Mouse (Mus musculus): Measurements from ENCODE around the gene Eml2. TPM values are rescaled to one million over a fixed set of nuclear protein-coding genes. Genes with fewer than 3 reads are reported as not detected.

The Eml2 gene
- polyA plus RNA-seq, 1 experiment from 2014 or later = 23.5 TPM

DNA sequence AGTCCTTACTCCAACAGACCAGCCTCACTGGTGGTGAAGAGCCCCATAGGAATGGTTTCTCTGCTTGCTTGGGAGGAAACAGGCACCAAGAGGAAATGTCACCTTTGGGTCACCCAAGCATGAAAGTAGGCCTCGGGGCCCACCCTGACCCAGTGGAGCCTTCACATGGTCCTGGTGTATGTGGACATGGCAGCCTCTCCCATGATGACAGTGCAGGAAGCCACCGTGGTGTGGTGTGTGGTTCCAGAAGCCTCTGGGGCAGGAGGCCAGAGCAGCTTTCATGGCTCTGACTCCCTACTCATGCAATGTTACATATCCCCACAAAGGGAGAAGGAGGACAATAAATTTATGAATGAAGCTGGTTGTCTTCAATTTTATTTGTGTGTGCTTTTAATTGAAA, 71.3 kb downstream of the Eml2 start:
- H3K9ac ChIP-seq (ENCODE audit: low read length) = no peak overlapping the region
- ATAC-seq (replicated peaks; ENCODE audit: extremely low read depth, insufficient read depth, low FRiP score) = no peak
- H3K27me3 ChIP-seq (ENCODE audit: control insufficient read depth, insufficient read depth, low read length) = no peaks in the 10 kb centered on the region
- no peaks in the 10 kb centered on the region for H3K9me3 ChIP-seq (replicated peaks; ENCODE audit: control insufficient read depth, low read length)
- H3K4me3 ChIP-seq (ENCODE audit: low read length) = no peak overlapping the region
- 90% methylated on average over 2 of the region's 2 CpGs for WGBS
- peaks cover 12% of the 10 kb centered on the region for H3K36me3 ChIP-seq (ENCODE audit: control insufficient read depth, insufficient read depth)
- no peak overlapping the region for H3K4me2 ChIP-seq (ENCODE audit: low read depth, low read length)
- H3K27ac ChIP-seq (ENCODE audit: low read length) = no peak overlapping the region
- no peaks in the 10 kb centered on the region for H3K4me1 ChIP-seq (ENCODE audit: control insufficient read depth, insufficient read depth, low read length)

DNA sequence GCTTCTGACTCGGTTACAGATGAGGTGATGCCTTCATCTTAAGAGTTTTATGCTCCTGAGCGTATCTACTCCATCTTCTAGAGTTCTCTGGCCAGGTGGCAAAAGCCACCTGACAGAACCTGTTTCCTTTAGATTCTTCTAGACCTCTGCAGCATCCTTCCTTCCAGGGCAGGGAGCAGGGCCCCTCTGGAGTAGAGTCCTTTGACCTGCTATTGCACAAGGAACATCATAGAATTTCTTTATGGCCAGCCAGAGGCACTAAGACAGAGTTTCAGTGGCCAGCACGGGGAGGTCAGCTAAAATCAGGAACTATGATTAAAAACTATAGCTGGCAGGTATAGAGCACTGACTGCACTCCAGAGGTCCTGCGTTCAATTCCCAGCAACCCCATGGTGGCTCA, 75.9 kb downstream of the Eml2 start:
- WGBS = 82% methylated on average over 4 of the region's 4 CpGs
- H3K9ac ChIP-seq (ENCODE audit: low read length) = no peak overlapping the region
- H3K27ac ChIP-seq (ENCODE audit: low read length) = no peak overlapping the region
- peaks cover 15% of the 10 kb centered on the region for H3K36me3 ChIP-seq (ENCODE audit: control insufficient read depth, insufficient read depth)
- no peak overlapping the region for H3K4me2 ChIP-seq (ENCODE audit: low read depth, low read length)
- no peak for ATAC-seq (replicated peaks; ENCODE audit: extremely low read depth, insufficient read depth, low FRiP score)
- no peaks in the 10 kb centered on the region for H3K27me3 ChIP-seq (ENCODE audit: control insufficient read depth, insufficient read depth, low read length)
- peaks cover 1% of the 10 kb centered on the region; the same call in 1 of the 2 replicates for H3K4me1 ChIP-seq (ENCODE audit: control insufficient read depth, insufficient read depth, low read length)
- H3K9me3 ChIP-seq (replicated peaks; ENCODE audit: control insufficient read depth, low read length) = no peaks in the 10 kb centered on the region
- H3K4me3 ChIP-seq (ENCODE audit: low read length) = no peak overlapping the region

DNA sequence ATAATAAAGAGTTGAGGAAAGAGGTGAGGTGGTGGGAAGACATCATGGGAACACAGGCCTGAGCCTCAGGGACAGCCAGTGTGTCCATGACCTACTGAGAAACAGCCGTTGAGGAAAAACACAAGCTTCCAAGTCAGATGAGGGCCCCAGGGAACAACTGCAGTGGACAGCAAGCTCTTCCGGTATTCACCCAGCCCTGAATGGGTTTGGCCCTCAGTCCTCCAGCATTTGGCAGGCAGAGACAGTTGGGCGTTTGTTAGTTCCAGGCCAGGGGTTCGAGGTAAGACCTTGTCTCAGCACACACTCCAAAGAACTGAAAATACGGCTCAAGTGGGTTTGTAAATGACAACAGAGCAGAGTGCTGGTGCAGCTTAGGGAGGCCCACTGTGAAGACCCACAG, 77.2 kb downstream of the Eml2 start:
- no peak overlapping the region for H3K9ac ChIP-seq (ENCODE audit: low read length)
- no peak overlapping the region for H3K4me2 ChIP-seq (ENCODE audit: low read depth, low read length)
- H3K27me3 ChIP-seq (ENCODE audit: control insufficient read depth, insufficient read depth, low read length) = no peaks in the 10 kb centered on the region
- WGBS = 53% methylated on average over 5 of the region's 5 CpGs
- peaks cover 26% of the 10 kb centered on the region for H3K36me3 ChIP-seq (ENCODE audit: control insufficient read depth, insufficient read depth)
- H3K9me3 ChIP-seq (replicated peaks; ENCODE audit: control insufficient read depth, low read length) = no peaks in the 10 kb centered on the region
- no peak overlapping the region for H3K4me3 ChIP-seq (ENCODE audit: low read length)
- ATAC-seq (replicated peaks; ENCODE audit: extremely low read depth, insufficient read depth, low FRiP score) = no peak
- no peak overlapping the region for H3K27ac ChIP-seq (ENCODE audit: low read length)
- peaks cover 6% of the 10 kb centered on the region; the same call in 1 of the 2 replicates for H3K4me1 ChIP-seq (ENCODE audit: control insufficient read depth, insufficient read depth, low read length)

DNA sequence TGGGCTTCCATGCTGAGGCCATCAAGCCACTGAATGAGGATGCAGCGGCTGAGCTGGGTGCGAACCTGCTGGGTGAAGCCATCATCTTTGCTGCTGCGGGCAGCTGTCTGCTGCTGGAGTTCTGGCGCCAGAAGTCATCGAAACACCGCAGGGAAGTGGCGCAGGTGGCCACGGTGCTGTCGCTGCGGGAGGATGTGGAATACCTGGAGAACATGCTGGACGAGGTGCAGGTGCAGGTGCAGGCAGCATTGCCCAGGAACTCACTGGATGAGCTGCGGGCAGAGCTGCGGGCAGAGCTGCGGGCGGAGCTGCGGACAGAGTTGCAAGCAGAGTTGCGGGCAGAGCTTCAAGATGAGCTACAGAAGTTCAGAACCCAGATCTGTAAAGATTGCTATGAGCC, 79.2 kb downstream of the Eml2 start:
- Histone ChIP-seq H3K4me2 (ENCODE audit: low read depth, low read length) (no peak overlapping the region), H3K9ac (ENCODE audit: low read length) (no peak overlapping the region), H3K27ac (ENCODE audit: low read length) (no peak overlapping the region), H3K9me3 (replicated peaks; ENCODE audit: control insufficient read depth, low read length) (no peaks in the 10 kb centered on the region), H3K4me3 (ENCODE audit: low read length) (no peak overlapping the region), H3K4me1 (ENCODE audit: control insufficient read depth, insufficient read depth, low read length) (peaks cover 6% of the 10 kb centered on the region; the same call in 1 of the 2 replicates), H3K27me3 (ENCODE audit: control insufficient read depth, insufficient read depth, low read length) (no peaks in the 10 kb centered on the region), H3K36me3 (ENCODE audit: control insufficient read depth, insufficient read depth) (peaks cover 44% of the 10 kb centered on the region)
- ATAC-seq (replicated peaks; ENCODE audit: extremely low read depth, insufficient read depth, low FRiP score) = no peak
- 83% methylated on average over 17 of the region's 17 CpGs for WGBS

MicroRNAs within 50 kb of the gene (microRNA counts, 519-probe panel; counts per million panel counts)
- microRNA mmu-miR-330 = 1,959 counts per million, percentile 20 among the panel's probes with 10 or more counts

Small RNA genes within 50 kb of the gene (microRNA-seq; reads per million reads assigned to microRNA genes)
- gene Mir330 = 368 reads per million, percentile 70 among the genes with 10 or more reads in this experiment

Other genes with a start within 250 kb of the Eml2 start
- not detected in 2 replicates for gene Nanos2, start 189.0 kb upstream of the Eml2 start, polyA plus RNA-seq (2015; fragmentation: Nextera tagmentation; extraction: Ambion mirVana)
- 1.8 and 1.9 TPM in 2 replicates for gene Mypop, start 185.2 kb upstream of the Eml2 start, polyA plus RNA-seq (2015; fragmentation: Nextera tagmentation; extraction: Ambion mirVana)
- 12.5 and 12.7 TPM in 2 replicates for gene Irf2bp1, start 172.4 kb upstream of the Eml2 start, polyA plus RNA-seq (2015; fragmentation: Nextera tagmentation; extraction: Ambion mirVana)
- 0.17 and 0.37 TPM in 2 replicates for gene Foxa3, start 152.9 kb upstream of the Eml2 start, polyA plus RNA-seq (2015; fragmentation: Nextera tagmentation; extraction: Ambion mirVana)
- 25.3 and 25.6 TPM in 2 replicates for gene Sympk, start 152.0 kb upstream of the Eml2 start, polyA plus RNA-seq (2015; fragmentation: Nextera tagmentation; extraction: Ambion mirVana)
- not detected in 2 replicates for gene Rsph6a, start 121.7 kb upstream of the Eml2 start, polyA plus RNA-seq (2015; fragmentation: Nextera tagmentation; extraction: Ambion mirVana)
- 12.6 and 14.1 TPM in 2 replicates for gene Dmwd, start 100.2 kb upstream of the Eml2 start, polyA plus RNA-seq (2015; fragmentation: Nextera tagmentation; extraction: Ambion mirVana)
- 70.7 and 85.5 TPM in 2 replicates for gene Dmpk, start 92.6 kb upstream of the Eml2 start, polyA plus RNA-seq (2015; fragmentation: Nextera tagmentation; extraction: Ambion mirVana)
- 5.1 and 5.4 TPM in 2 replicates for gene Six5, start 81.8 kb upstream of the Eml2 start, polyA plus RNA-seq (2015; fragmentation: Nextera tagmentation; extraction: Ambion mirVana)
- gene Gm4969, start 58.1 kb upstream of the Eml2 start, polyA plus RNA-seq (2015; fragmentation: Nextera tagmentation; extraction: Ambion mirVana) = 0.38 and 0.64 TPM in 2 replicates
- 9.8 and 9.9 TPM in 2 replicates for gene Fbxo46, start 56.6 kb upstream of the Eml2 start, polyA plus RNA-seq (2015; fragmentation: Nextera tagmentation; extraction: Ambion mirVana)
- 9.6 and 10.6 TPM in 2 replicates for gene Qpctl, start 27.1 kb upstream of the Eml2 start, polyA plus RNA-seq (2015; fragmentation: Nextera tagmentation; extraction: Ambion mirVana)
- gene Snrpd2, start 26.7 kb upstream of the Eml2 start, polyA plus RNA-seq (2015; fragmentation: Nextera tagmentation; extraction: Ambion mirVana) = 84.3 and 93.8 TPM in 2 replicates
- 104 and 107 TPM in 2 replicates for gene Gipr, start 10.3 kb upstream of the Eml2 start, polyA plus RNA-seq (2015; fragmentation: Nextera tagmentation; extraction: Ambion mirVana)
- gene Gpr4, start 36.1 kb downstream of the Eml2 start, polyA plus RNA-seq (2015; fragmentation: Nextera tagmentation; extraction: Ambion mirVana) = 2.4 and 2.7 TPM in 2 replicates
- gene Opa3, start 51.9 kb downstream of the Eml2 start, polyA plus RNA-seq (2015; fragmentation: Nextera tagmentation; extraction: Ambion mirVana) = 40.4 and 41.8 TPM in 2 replicates
- 84.0 and 86.1 TPM in 2 replicates for gene Vasp, start 95.4 kb downstream of the Eml2 start, polyA plus RNA-seq (2015; fragmentation: Nextera tagmentation; extraction: Ambion mirVana)
- gene Ppm1n, start 103.6 kb downstream of the Eml2 start, polyA plus RNA-seq (2015; fragmentation: Nextera tagmentation; extraction: Ambion mirVana) = 0.11 TPM in 1 of 2 replicates, not detected in the other
- gene Rtn2, start 106.2 kb downstream of the Eml2 start, polyA plus RNA-seq (2015; fragmentation: Nextera tagmentation; extraction: Ambion mirVana) = 27.4 and 28.5 TPM in 2 replicates
- gene Fosb, start 133.6 kb downstream of the Eml2 start, polyA plus RNA-seq (2015; fragmentation: Nextera tagmentation; extraction: Ambion mirVana) = 0.24 and 0.34 TPM in 2 replicates
- gene Ercc1, start 168.4 kb downstream of the Eml2 start, polyA plus RNA-seq (2015; fragmentation: Nextera tagmentation; extraction: Ambion mirVana) = 61.0 and 62.4 TPM in 2 replicates
- 16.2 and 16.7 TPM in 2 replicates for gene Cd3eap, start 183.1 kb downstream of the Eml2 start, polyA plus RNA-seq (2015; fragmentation: Nextera tagmentation; extraction: Ambion mirVana)
- gene Ppp1r13l, start 183.3 kb downstream of the Eml2 start, polyA plus RNA-seq (2015; fragmentation: Nextera tagmentation; extraction: Ambion mirVana) = 13.6 and 14.2 TPM in 2 replicates
- gene Ercc2, start 205.6 kb downstream of the Eml2 start, polyA plus RNA-seq (2015; fragmentation: Nextera tagmentation; extraction: Ambion mirVana) = 11.1 and 12.8 TPM in 2 replicates
- gene Klc3, start 227.7 kb downstream of the Eml2 start, polyA plus RNA-seq (2015; fragmentation: Nextera tagmentation; extraction: Ambion mirVana) = 4.1 and 5.0 TPM in 2 replicates
- 2,882 and 3,117 TPM in 2 replicates for gene Ckm, start 228.4 kb downstream of the Eml2 start, polyA plus RNA-seq (2015; fragmentation: Nextera tagmentation; extraction: Ambion mirVana)

All from heart, embryonic 16.5 days (tissue).